Comparison of ENCODE assay signal across 26 mouse cellular contexts in the genomic region with DNA sequence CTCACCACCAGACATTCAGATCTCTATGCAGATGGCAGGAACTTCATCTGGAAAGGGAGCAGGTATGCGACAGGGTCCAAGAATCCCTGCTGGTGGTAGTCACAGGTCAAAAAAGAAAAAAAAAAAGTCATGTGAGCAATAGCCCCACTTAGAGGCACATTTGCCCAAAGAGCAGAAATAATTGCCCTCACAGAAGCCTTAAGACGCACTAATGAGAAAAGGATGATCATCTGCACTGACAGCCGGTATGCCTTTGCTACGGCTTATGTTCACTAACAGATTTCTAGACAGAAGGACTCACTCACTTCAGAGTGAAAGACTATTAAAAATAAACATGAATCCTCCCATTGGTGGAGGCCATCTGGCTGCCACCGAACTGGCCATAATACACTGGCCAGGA. TPM values are rescaled to one million over a fixed set of nuclear protein-coding genes. Genes with fewer than 3 reads are reported as not detected.
DNase-seq lines count a peak whose midpoint lies in the region; ATAC-seq and TF ChIP-seq lines count a peak whose summit lies in the region.
"Had no signal": no experiment of that assay in that cellular context is flagged by ENCODE, and none has a peak within 500 bp of the region (broad histone marks: within the 10 kb centered on the region; RNA-seq: fewer than 3 reads in every experiment).

No protein-coding gene starts in this region.

- peak; percentile 77 for DNase-seq in midbrain, embryonic 11.5 days (ENCODE audit: low spot score, missing footprints)
- peak; percentile 29 to 41 for DNase-seq in layer of hippocampus, adult 2 months (ENCODE audit: low spot score in 2 of 2)
- DNase-seq in retina, embryonic 14.5 days (ENCODE audit: low spot score), result peak; percentile 57
- no peak for DNase-seq in embryo, embryonic 11 days
- DNase-seq: adrenal gland, adult 2 months; adrenal gland, postnatal 14 days; cerebellum, adult 18-20 months; cerebellum, adult 9-10 months; cerebellum, postnatal 14 days; gastrocnemius, postnatal 10 days; gastrocnemius, postnatal 36 days; heart, adult 2 months had no signal

- H3K9me3 ChIP-seq in midbrain, embryonic 11.5 days (ENCODE audit: control insufficient read depth, low read length), result no peaks in the 10 kb centered on the region
- no peaks in the 10 kb centered on the region for H3K9me3 ChIP-seq in midbrain, embryonic 15.5 days
- no peaks in the 10 kb centered on the region for H3K9me3 ChIP-seq in heart, embryonic 11.5 days (replicated peaks; ENCODE audit: control insufficient read depth, low read length)
- H3K9me3 ChIP-seq: embryonic facial prominence, embryonic 12.5 days; embryonic facial prominence, embryonic 15.5 days; forebrain, embryonic 15.5 days; heart, embryonic 10.5 days; hindbrain, embryonic 12.5 days; hindbrain, embryonic 15.5 days had no signal

- no peak overlapping the region for H3K4me2 ChIP-seq in midbrain, embryonic 11.5 days
- no peak overlapping the region for H3K4me2 ChIP-seq in midbrain, embryonic 15.5 days
- H3K4me2 ChIP-seq in heart, embryonic 11.5 days, result no peak overlapping the region
- H3K4me2 ChIP-seq: embryonic facial prominence, embryonic 12.5 days; embryonic facial prominence, embryonic 15.5 days; forebrain, embryonic 15.5 days; hindbrain, embryonic 12.5 days; hindbrain, embryonic 15.5 days had no signal

- no peaks in the 10 kb centered on the region for H3K27me3 ChIP-seq in midbrain, embryonic 11.5 days (ENCODE audit: control insufficient read depth, insufficient read depth, low read length)
- H3K27me3 ChIP-seq in midbrain, embryonic 15.5 days (replicated peaks), result no peaks in the 10 kb centered on the region
- no peaks in the 10 kb centered on the region for H3K27me3 ChIP-seq in heart, embryonic 11.5 days (ENCODE audit: control insufficient read depth, insufficient read depth, low read length)
- H3K27me3 ChIP-seq: embryonic facial prominence, embryonic 12.5 days; embryonic facial prominence, embryonic 15.5 days; forebrain, embryonic 15.5 days; hindbrain, embryonic 12.5 days; hindbrain, embryonic 15.5 days had no signal

- TF ChIP-seq CTCF in layer of hippocampus, adult 2 months (conservative IDR thresholded peaks at IDR 0.05), result no peak

- no peak overlapping the region for H3K27ac ChIP-seq in midbrain, embryonic 11.5 days (ENCODE audit: low read depth, low read length)
- no peak overlapping the region for H3K27ac ChIP-seq in midbrain, embryonic 15.5 days
- H3K27ac ChIP-seq in layer of hippocampus, adult 2 months, result no peak overlapping the region
- H3K27ac ChIP-seq in heart, embryonic 11.5 days (ENCODE audit: low read depth, low read length), result no peak overlapping the region
- H3K27ac ChIP-seq: embryonic facial prominence, embryonic 12.5 days; embryonic facial prominence, embryonic 15.5 days; forebrain, embryonic 15.5 days; heart, adult 2 months; heart, embryonic 10.5 days; hindbrain, embryonic 12.5 days; hindbrain, embryonic 15.5 days had no signal

- H3K4me3 ChIP-seq in midbrain, embryonic 11.5 days (ENCODE audit: low read depth, low read length), result no peak overlapping the region
- no peak overlapping the region for H3K4me3 ChIP-seq in midbrain, embryonic 15.5 days
- H3K4me3 ChIP-seq in layer of hippocampus, adult 2 months, result no peak overlapping the region
- H3K4me3 ChIP-seq in heart, embryonic 11.5 days (ENCODE audit: low read depth, low read length), result no peak overlapping the region
- H3K4me3 ChIP-seq: embryonic facial prominence, embryonic 12.5 days; embryonic facial prominence, embryonic 15.5 days; forebrain, embryonic 15.5 days; heart, adult 2 months; heart, embryonic 10.5 days; hindbrain, embryonic 12.5 days; hindbrain, embryonic 15.5 days had no signal

- no peaks in the 10 kb centered on the region for H3K4me1 ChIP-seq in midbrain, embryonic 11.5 days (ENCODE audit: control insufficient read depth, insufficient read depth, low read length)
- H3K4me1 ChIP-seq in midbrain, embryonic 15.5 days, result no peaks in the 10 kb centered on the region
- peaks cover 5% of the 10 kb centered on the region for H3K4me1 ChIP-seq in heart, embryonic 11.5 days (ENCODE audit: control insufficient read depth, insufficient read depth, low read length)
- H3K4me1 ChIP-seq: embryonic facial prominence, embryonic 12.5 days; embryonic facial prominence, embryonic 15.5 days; forebrain, embryonic 15.5 days; hindbrain, embryonic 15.5 days had no signal

- no peaks in the 10 kb centered on the region for H3K36me3 ChIP-seq in midbrain, embryonic 11.5 days (ENCODE audit: control insufficient read depth, insufficient read depth, low read length)
- H3K36me3 ChIP-seq in midbrain, embryonic 15.5 days (replicated peaks), result no peaks in the 10 kb centered on the region
- H3K36me3 ChIP-seq in heart, embryonic 11.5 days (ENCODE audit: control insufficient read depth, insufficient read depth, low read length), result no peaks in the 10 kb centered on the region
- H3K36me3 ChIP-seq: embryonic facial prominence, embryonic 12.5 days; embryonic facial prominence, embryonic 15.5 days; forebrain, embryonic 15.5 days; heart, embryonic 10.5 days; hindbrain, embryonic 12.5 days; hindbrain, embryonic 15.5 days had no signal

- ATAC-seq in midbrain, embryonic 11.5 days (ENCODE audit: low FRiP score), result no peak
- ATAC-seq in midbrain, embryonic 15.5 days (replicated peaks), result no peak
- no peak for ATAC-seq in heart, embryonic 11.5 days (replicated peaks; ENCODE audit: insufficient number of reproducible peaks, low FRiP score, low TSS enrichment)
- ATAC-seq: CD4-positive, CD25-positive, alpha-beta regulatory T cell, adult 4 months; forebrain, embryonic 15.5 days had no signal

- H3K9ac ChIP-seq in midbrain, embryonic 11.5 days (ENCODE audit: low read length), result no peak overlapping the region
- no peak overlapping the region for H3K9ac ChIP-seq in midbrain, embryonic 15.5 days
- no peak overlapping the region for H3K9ac ChIP-seq in heart, embryonic 11.5 days (ENCODE audit: low read depth, low read length)
- H3K9ac ChIP-seq: embryonic facial prominence, embryonic 12.5 days; embryonic facial prominence, embryonic 15.5 days; forebrain, embryonic 15.5 days; hindbrain, embryonic 12.5 days; hindbrain, embryonic 15.5 days had no signal

- WGBS in midbrain, embryonic 11.5 days, result 77% methylated on average over 5 of the region's 5 CpGs
- 74% methylated on average over 5 of the region's 5 CpGs for WGBS in midbrain, embryonic 15.5 days
- 72% methylated on average over 5 of the region's 5 CpGs for WGBS in heart, embryonic 11.5 days (ENCODE audit: insufficient replicate concordance)

RNA-seq across cellular contexts. Expression of gene Epb41, which starts 24.4 kb away (rescaled TPM):
- 210 and 230 TPM in 2 replicates for polyA plus RNA-seq in midbrain, embryonic 11.5 days (2014; fragmentation: Nextera tagmentation; extraction: Ambion mirVana)
- 74.4 and 80.1 TPM in 2 replicates for polyA plus RNA-seq in midbrain, embryonic 15.5 days (2015; fragmentation: Nextera tagmentation; extraction: Ambion mirVana)
- total RNA-seq in layer of hippocampus, adult 2 months (2021), result 10 to 100 TPM; 21.5 to 23.2 TPM
- 67.5 and 73.2 TPM in 2 replicates for polyA plus RNA-seq in heart, embryonic 11.5 days (2014; fragmentation: Nextera tagmentation; extraction: Ambion mirVana)

RNA-seq across cellular contexts. Expression of gene Gm10300, which starts 25.1 kb away (rescaled TPM):
- 0.07 TPM in 1 of 2 replicates, not detected in the other for polyA plus RNA-seq in midbrain, embryonic 11.5 days (2014; fragmentation: Nextera tagmentation; extraction: Ambion mirVana)
- 0.08 TPM in 1 of 2 replicates, not detected in the other for polyA plus RNA-seq in midbrain, embryonic 15.5 days (2015; fragmentation: Nextera tagmentation; extraction: Ambion mirVana)
- not detected for total RNA-seq in layer of hippocampus, adult 2 months (2021)
- polyA plus RNA-seq in heart, embryonic 11.5 days (2014; fragmentation: Nextera tagmentation; extraction: Ambion mirVana), result 0.10 and 0.20 TPM in 2 replicates
- total RNA-seq: gastrocnemius, postnatal 36 days had no signal
- polyA plus RNA-seq: C2C12; CD4-positive, CD25-positive, alpha-beta regulatory T cell, adult 4 months; embryonic facial prominence, embryonic 12.5 days; forebrain, embryonic 11.5 days; forebrain, embryonic 15.5 days; heart, embryonic 10.5 days; hindbrain, embryonic 15.5 days had no signal

RNA-seq across cellular contexts. Expression of gene Oprd1, which starts 44.7 kb away (rescaled TPM):
- polyA plus RNA-seq in midbrain, embryonic 11.5 days (2014; fragmentation: Nextera tagmentation; extraction: Ambion mirVana), result 0.04 and 0.08 TPM in 2 replicates
- polyA plus RNA-seq in midbrain, embryonic 15.5 days (2015; fragmentation: Nextera tagmentation; extraction: Ambion mirVana), result 0.37 and 0.48 TPM in 2 replicates
- 10 to 100 TPM in 1 of 2 experiments, 1 to 10 TPM in 1; 9.2 to 10.4 TPM for total RNA-seq in layer of hippocampus, adult 2 months (2021)
- 0.53 and 1.3 TPM in 2 replicates for polyA plus RNA-seq in heart, embryonic 11.5 days (2014; fragmentation: Nextera tagmentation; extraction: Ambion mirVana)
- total RNA-seq: gastrocnemius, postnatal 10 days; gastrocnemius, postnatal 36 days; granulocyte monocyte progenitor cell, adult 5-6 weeks; hematopoietic stem cell, adult 5-6 weeks; MEL had no signal
- polyA plus RNA-seq: CD4-positive, CD25-positive, alpha-beta regulatory T cell, adult 4 months; forebrain, embryonic 11.5 days had no signal
